Mouse (Mus musculus) left cerebral cortex, adult 2 months (tissue): ENCODE data around the gene Rpl23a. TPM values are rescaled to one million over a fixed set of nuclear protein-coding genes. Genes with fewer than 3 reads are reported as not detected.
"Not testable (repeated sequence)": the region's sequence is repeated elsewhere in the genome, so short reads cannot be mapped to it uniquely, and the experiment has no call there.

Source experiments
- DNase-seq, 2 experiments: peaks; one replicate each; pipeline ENCODE4 v3.0.0; 2021 to 2022; ENCODE audit warnings: low spot score in 2 of 2, mixed read lengths in 1 of 2; ENCODE audit errors: extremely low spot score in 1 of 2
- H3K27ac ChIP-seq: fragments of 200-600 bp; 2 replicates; pipeline ENCODE4 v1.8.1; 2022
- H3K4me3 ChIP-seq: fragments of 200-600 bp; 2 replicates; pipeline ENCODE4 v1.8.1; 2022
- CTCF ChIP-seq: fragments of 200-600 bp; IDR thresholded peaks from 2 replicates; pipeline ENCODE4 v1.8.1; 2022; ENCODE audit warnings: antibody characterized with exemption, mild to moderate bottlenecking, moderate library complexity
- intact Hi-C: fragments of 180-260 bp; cut with DNase I; formaldehyde crosslinking; loops from one replicate; pipeline ENCODE4 v1.15.1; 2025
- total RNA-seq, 2 experiments: library from RNA; stranded (reverse); gene quantifications; 2 replicates each; pipeline ENCODE4 v1.2.3; 2021

Gene Rpl23a
- total RNA-seq, 2 experiments from 2014 or later, result 647 to 724 TPM

DNA sequence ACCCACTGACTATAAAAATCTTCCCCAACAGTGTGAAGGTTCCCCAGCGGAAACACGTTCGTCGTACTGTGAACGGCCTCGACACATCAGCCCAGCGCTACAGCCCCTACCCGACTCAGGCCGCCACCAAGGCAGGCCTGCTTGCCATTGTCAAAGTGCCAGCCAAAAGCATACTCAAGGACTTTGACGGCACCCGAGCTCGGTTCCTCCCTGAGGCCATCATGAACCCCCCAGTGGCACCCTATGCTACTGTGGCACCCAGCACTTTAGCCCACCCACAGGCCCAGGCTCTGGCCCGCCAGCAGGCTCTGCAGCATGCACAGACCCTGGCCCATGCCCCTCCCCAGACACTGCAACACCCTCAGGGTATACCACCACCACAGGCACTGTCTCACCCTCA is 29.6 kb downstream of the Rpl23a start:
- Histone ChIP-seq H3K27ac (peak overlapping the region; percentile 29), H3K4me3 (no peak overlapping the region)
- DNase-seq, result no peak
- no peak for TF ChIP-seq CTCF
- intact Hi-C loops, result loop anchor here (5.0 kb wide), 1 partner anchor 71 kb away; the partner anchor contains the start of gene Eral1

DNA sequence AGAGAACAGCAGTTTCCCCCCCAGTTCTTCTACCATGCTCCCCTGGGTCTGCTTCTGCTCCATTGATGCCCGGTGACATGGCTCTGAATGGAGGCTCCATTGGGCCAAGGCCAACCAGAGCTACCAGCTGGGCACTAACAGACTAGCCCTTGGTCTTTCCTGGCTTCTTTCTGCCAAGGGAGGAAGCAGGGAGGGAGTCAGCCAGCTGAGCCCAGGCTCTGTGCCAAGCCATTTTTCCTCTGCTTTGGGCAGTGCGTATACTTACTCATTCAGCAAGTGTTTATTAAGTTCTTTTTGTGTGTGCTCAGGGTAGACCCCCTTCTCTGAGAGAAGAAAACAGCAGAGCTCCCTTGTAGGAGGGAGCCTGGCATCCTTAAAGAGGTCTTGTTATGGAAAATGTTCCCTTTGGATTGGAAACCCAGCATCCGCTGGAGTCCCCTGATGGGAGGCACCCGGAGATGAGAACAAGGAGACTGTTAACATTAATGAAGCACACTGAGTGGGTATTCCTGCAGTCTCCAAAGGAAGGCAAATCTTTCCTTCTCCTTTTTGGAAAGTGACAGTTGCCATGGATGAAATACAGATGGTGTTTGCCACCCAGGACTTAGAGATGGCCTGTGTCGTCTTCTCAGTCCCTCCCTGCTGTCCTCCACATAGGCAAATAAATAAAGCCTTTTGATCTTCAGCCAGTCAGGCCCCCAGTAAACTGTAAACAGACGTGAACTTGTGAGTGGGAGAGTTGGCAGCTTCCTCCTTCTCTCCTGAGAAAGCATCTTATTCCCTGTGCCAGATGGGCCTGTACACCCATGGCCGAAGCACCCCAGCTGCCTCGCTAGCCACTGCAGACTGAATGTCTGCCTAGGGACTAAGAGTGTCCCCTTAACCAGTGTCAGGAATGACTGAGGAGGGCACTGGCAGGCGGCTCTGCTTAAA is 30.8 kb downstream of the Rpl23a start:
- Histone ChIP-seq H3K27ac (peak overlapping the region; percentile 29), H3K4me3 (no peak overlapping the region)
- TF ChIP-seq CTCF, result no peak
- intact Hi-C loops, result loop anchor here (5.0 kb wide), 1 partner anchor 70 kb away; the partner anchor contains the start of gene Eral1
- DNase-seq, result peak; percentile 65 to 73

DNA sequence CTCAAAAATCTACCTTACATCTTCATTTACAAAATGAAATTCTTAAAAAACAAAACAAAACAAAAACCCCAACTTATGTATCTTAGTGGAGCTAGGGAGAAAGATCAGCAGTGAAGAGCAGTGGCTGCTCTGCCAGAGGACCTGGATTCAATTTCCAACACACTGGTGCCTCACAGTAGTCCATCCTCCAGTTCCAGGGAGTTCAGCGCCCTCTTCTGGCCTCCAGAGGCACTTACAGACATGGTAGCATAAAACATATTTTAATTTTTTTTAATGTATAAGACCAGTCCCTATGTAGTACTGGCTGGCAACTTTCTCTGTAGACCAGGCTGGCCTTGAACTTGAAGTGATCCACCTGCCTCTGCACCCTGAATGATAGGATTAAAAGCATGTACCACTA is 32.2 kb downstream of the Rpl23a start:
- no peak for DNase-seq
- intact Hi-C loops, result loop anchor here (5.0 kb wide), 1 partner anchor 69 kb away; the partner anchor contains the start of gene Eral1
- Histone ChIP-seq H3K27ac (no peak overlapping the region), H3K4me3 (no peak overlapping the region)
- TF ChIP-seq CTCF, result peak; percentile 49

DNA sequence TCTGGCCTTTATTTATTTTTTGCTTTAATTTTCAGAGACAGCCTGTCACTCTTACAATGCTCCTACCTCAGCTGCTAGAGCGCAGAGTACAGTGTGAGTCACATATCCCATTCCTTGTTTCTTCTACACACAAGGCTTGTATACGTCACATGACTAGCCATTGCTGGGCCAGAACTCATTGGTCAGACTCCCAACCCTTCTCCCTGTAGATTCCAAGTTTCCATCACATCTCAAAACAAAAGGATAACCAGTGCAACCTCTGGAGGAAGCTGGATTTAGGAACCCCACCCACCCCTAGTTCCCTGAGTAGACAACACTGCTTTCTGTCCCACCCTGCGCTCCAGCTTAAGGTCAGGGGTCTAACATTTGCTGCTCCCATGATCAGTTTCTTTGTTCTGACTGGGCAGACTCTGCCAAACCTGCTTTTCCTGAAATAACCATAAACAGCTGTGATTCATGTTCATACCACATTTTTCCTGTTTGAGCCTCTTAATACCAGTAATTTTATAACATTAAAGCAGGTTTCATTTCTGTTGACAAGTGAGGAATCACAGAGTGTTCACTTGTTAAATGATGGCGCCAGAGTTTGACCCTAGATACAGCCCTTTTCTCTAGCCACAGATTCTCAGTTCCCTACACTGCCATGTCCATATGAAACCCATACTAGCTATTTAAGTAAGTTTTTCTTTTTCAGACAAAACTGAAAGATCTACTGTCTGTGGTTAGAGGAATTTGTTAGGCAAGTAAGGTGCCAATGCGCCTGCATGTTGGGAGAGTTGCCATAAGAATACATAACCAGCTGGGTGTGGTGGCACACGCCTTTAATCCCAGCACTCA is 36.5 kb downstream of the Rpl23a start:
- Histone ChIP-seq H3K4me3 (no peak overlapping the region), H3K27ac (no peak overlapping the region)
- intact Hi-C loops, result no loop called here
- no peak for DNase-seq
- no peak for TF ChIP-seq CTCF

DNA sequence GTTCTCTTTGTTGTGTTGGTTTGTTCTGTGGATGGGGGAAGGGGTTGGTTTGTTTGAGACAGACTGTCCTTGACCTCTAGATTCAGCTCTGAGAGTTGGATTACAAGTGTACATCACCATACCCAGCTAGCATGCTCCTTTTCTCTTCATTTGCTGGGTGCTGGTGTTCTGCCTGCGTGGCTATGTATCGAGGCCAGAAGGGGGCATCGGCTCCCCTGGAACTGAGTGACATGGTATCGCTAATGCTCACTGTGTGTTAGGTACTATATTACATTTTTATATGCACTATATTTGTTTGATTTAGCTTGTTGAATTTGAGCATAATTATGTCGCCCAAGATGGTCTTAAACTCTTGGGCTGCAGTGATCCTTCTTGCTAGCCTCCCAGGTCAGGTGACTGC is 37.2 kb downstream of the Rpl23a start:
- DNase-seq, result no peak
- TF ChIP-seq CTCF, result peak; percentile 13
- intact Hi-C loops, result no loop called here
- no peak overlapping the region for H3K27ac ChIP-seq
- H3K4me3 ChIP-seq, result no peak overlapping the region

DNA sequence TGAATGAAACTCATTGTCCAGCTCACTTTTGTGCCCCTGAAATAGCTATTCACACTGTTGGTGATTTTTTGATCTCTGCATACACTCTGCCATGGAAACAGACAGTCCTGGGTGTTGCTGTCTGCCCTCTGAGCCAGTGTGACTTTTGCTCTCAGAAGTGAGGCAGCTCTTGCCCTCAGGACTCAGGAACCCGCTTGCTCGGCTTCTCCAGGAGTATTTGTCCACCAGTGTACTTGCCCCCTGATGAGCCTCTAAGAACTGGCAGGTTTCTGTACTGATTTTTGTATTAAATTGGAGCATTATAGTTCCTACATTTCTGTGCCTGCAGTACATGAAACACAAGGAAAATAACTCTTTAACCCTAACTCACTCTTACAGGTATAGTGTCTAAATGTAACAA is 39.9 kb downstream of the Rpl23a start:
- H3K4me3 ChIP-seq, result no peak overlapping the region
- no peak for DNase-seq
- TF ChIP-seq CTCF, result no peak
- H3K27ac ChIP-seq, result no peak overlapping the region
- intact Hi-C loops, result no loop called here

DNA sequence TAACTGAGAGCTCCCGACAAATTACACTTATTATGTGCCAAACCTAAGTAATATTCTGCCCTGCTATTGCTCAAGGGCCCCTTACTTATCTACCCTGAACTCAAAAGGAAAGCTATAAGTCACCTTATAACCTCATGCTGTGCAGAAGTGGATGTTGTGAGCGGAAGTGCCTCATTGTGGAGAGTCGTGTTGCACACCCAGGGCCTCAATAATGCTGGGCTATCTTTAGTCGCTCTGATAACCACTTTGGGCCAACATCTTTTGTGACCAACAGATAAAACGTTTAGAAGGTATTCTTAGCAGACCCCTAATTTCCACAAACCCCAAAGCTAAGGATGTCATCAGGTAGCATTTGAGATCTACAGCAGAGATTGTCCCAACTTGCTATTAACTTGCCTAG is 42.7 kb downstream of the Rpl23a start:
- H3K27ac ChIP-seq, result no peak overlapping the region
- no peak overlapping the region for H3K4me3 ChIP-seq
- no peak for DNase-seq
- intact Hi-C loops, result no loop called here
- no peak for TF ChIP-seq CTCF

DNA sequence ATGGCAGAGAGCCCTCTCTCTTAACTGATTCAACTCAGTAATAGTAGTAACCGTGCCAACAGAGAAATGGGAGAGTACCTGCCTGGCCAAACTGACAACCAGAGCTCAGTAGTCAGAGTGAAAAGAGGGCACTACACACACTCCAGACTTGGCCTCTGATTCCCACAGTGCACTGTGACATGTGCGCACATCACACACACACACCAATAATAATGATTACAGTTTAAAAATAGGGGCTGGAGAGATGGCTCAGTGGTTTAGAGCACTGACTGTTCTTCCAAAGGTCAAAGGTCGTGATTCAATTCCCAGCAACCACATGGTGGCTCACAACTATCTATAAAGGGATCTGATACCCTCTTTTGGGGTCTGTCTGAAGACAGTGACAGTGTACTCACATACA is 45.4 kb downstream of the Rpl23a start:
- no peak for DNase-seq
- intact Hi-C loops, result no loop called here
- Histone ChIP-seq H3K27ac (no peak overlapping the region), H3K4me3 (no peak overlapping the region)
- no peak for TF ChIP-seq CTCF

DNA sequence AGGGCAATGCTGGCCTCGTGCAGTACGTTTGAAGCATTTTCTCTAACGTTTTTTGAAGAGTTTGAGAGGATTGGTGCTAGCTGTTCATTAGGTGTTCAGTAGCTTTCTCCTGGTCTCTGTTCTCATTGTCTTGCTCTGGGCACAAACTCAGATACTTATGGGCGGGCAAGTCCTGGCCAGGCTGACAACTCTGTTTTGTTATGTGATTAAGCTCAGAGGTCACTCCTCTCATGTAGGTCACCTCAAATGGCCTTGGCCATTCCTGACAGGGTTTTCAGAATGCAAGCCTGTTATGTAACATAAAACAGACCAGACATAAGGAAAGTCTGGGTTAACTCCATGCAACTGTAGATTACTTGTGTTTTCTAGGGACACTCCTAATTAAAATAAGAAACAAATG is 45.8 kb downstream of the Rpl23a start:
- H3K4me3 ChIP-seq, result no peak overlapping the region
- H3K27ac ChIP-seq, result no peak overlapping the region
- DNase-seq, result no peak
- intact Hi-C loops, result no loop called here
- no peak for TF ChIP-seq CTCF

DNA sequence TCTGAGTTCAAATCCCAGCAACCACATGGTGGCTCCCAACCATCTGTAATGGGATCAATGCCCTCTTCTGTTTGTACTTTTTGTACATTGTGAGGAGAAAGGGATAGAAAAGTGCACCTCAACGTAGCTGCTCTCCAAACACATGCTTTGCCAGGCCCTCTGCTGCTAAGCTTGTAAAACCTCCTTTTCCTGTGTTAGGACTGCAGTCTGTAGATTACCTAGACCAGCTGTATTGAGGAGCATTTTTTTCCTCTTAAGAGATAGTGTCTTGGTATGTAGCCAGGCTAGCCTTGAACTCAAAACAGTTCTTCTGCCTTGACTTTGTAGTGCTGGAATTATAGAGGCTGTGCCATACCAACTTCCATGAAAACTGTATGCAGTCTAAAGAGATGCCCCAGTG is 47.3 kb downstream of the Rpl23a start:
- DNase-seq, result no peak
- no peak for TF ChIP-seq CTCF
- no peak overlapping the region for H3K4me3 ChIP-seq
- intact Hi-C loops, result no loop called here
- no peak overlapping the region for H3K27ac ChIP-seq

DNA sequence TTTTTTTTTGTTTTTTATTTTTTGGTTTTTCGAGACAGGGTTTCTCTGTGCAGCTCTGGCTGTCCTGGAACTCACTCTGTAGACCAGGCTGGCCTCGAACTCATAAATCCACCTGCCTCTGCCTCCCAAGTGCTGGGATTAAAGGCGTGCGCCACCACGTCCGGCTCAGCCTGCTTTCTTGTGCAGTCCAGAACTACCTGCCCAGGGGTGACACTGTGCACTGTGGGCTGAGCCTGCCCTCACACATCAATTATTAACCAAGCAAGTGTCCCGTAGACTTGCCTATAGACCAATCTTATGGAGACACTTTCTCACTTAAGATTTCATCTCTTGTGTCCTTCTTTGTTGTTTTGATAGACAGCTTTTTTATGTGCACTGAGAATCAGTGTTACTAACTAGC is 48.1 kb downstream of the Rpl23a start:
- H3K4me3 ChIP-seq, intact Hi-C loops, H3K27ac ChIP-seq, DNase-seq: not testable (repeated sequence)

DNA sequence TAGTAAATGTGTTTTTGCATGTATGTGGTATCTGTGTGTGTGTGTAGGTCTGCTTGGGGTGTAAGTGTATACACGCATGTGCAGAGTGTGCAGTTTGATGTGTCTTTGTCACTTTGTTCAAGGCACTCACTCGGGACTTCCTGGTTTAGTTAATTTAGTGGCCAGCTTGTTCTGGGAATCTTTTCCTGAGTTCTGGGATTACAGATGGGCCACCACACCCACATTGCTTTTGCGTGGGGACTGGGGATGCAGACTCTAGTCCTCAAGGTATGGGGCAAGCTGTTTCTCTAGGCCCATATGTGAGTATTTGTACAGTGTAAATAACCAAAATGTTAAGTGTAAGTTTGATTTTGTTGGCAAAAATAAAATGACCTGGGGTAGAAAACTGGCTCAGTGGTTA is 49.0 kb downstream of the Rpl23a start:
- H3K27ac ChIP-seq, result no peak overlapping the region
- intact Hi-C loops, result no loop called here
- no peak for TF ChIP-seq CTCF
- DNase-seq, result no peak
- H3K4me3 ChIP-seq, result no peak overlapping the region
